Mouse (Mus musculus): ENCODE data around the gene Gpr1. TPM values are rescaled to one million over a fixed set of nuclear protein-coding genes. Genes with fewer than 3 reads are reported as not detected.

The Gpr1 gene
- total and polyA plus RNA-seq, 2 experiments: not detected

DNA sequence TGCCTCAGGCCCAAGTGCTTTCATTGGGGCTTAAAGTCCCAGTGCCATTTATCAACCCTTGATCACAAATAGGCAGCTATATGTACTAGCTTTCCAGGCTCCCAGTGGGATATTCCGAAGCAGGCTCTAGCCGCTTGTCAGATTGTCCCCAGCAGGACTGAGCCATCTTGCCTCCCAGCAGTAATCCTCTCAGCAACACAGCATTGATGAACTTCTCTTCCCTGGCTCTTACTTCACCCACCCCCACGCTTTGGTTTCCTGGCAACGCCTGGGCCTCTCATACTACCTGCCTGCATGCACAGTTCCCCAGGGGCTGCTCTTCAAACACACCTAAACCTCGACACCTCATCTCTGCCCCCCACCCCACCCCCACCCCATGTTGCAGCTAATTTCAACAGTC lies 23.0 kb upstream of the Gpr1 start:
- no peak overlapping the region for H3K27ac ChIP-seq (replicated peaks; ENCODE audit: insufficient read depth, low read depth, low read length)
- 19% methylated on average over 5 of the region's 5 CpGs for WGBS
- H3K27me3 ChIP-seq (ENCODE audit: control insufficient read depth, insufficient read depth, low read length): no peaks in the 10 kb centered on the region
- no peak overlapping the region for H3K9ac ChIP-seq (ENCODE audit: low read depth, low read length)
- no peak overlapping the region for H3K4me3 ChIP-seq (ENCODE audit: insufficient read depth, low read depth, low read length)
- no peaks in the 10 kb centered on the region for H3K79me2 ChIP-seq (ENCODE audit: control insufficient read depth, insufficient read depth, low read length)
- TF ChIP-seq CTCF (IDR thresholded peaks at IDR 0.05; ENCODE audit: low read depth, low read length) (no peak), POLR2A (IDR thresholded peaks at IDR 0.05; ENCODE audit: extremely low read depth, insufficient read depth, low read length) (no peak)
- H3K4me1 ChIP-seq (ENCODE audit: control insufficient read depth, insufficient read depth, low read length): no peaks in the 10 kb centered on the region
- no peak for DNase-seq (ENCODE audit: extremely low read depth, low read depth, low spot score)
- no peaks in the 10 kb centered on the region for H3K36me3 ChIP-seq (ENCODE audit: control insufficient read depth, insufficient read depth, low read length)

DNA sequence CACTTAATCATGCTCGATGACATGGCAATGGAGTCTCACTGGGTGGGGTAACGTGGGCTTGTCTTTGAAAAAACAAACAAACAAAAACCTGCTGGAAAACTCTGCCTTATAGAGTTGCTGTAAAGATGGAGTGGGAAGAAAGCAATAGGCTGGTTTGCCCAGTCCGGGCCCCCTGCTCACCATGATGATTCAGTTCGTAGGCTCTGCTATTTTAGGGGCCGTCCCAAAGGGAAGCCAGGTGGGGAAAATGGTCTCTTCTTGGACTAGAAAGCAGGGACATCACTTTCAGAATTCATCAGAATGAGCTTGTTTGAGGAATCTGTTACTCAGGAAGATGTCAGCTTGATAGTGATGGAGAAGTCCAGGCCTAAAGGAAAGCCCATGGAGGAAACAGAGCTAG lies 12.9 kb upstream of the Gpr1 start:
- no peaks in the 10 kb centered on the region for H3K27me3 ChIP-seq (ENCODE audit: control insufficient read depth, insufficient read depth, low read length)
- no peak overlapping the region for H3K27ac ChIP-seq (replicated peaks; ENCODE audit: insufficient read depth, low read depth, low read length)
- no peak overlapping the region for H3K4me3 ChIP-seq (ENCODE audit: insufficient read depth, low read depth, low read length)
- no peaks in the 10 kb centered on the region for H3K36me3 ChIP-seq (ENCODE audit: control insufficient read depth, insufficient read depth, low read length)
- TF ChIP-seq CTCF (IDR thresholded peaks at IDR 0.05; ENCODE audit: low read depth, low read length): no peak
- TF ChIP-seq POLR2A (IDR thresholded peaks at IDR 0.05; ENCODE audit: extremely low read depth, insufficient read depth, low read length): no peak
- no peak for DNase-seq (ENCODE audit: extremely low read depth, low read depth, low spot score)
- H3K79me2 ChIP-seq (ENCODE audit: control insufficient read depth, insufficient read depth, low read length): no peaks in the 10 kb centered on the region
- 72% methylated on average over 5 of the region's 5 CpGs for WGBS
- no peak overlapping the region for H3K9ac ChIP-seq (ENCODE audit: low read depth, low read length)
- no peaks in the 10 kb centered on the region for H3K4me1 ChIP-seq (ENCODE audit: control insufficient read depth, insufficient read depth, low read length)

DNA sequence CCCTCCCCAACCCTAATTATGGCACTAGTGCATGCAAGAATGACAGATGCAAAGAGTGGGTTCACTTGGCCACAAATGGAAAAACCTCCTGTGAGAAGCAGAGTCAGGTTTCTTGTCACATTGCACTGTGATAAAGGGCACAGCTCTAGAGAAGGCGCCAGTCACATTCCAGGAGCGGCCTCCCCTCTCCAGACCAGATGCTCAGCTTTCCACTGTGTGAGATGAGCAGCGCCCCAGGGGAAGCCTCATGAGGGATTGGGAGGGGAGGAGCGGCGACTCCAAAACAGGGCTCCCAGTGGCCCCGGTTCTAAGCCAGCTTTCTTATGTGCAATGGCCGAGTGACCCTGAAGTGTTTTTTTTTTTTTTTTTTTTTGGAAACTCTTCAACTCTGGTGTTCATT lies 11.5 kb upstream of the Gpr1 start:
- Histone ChIP-seq H3K79me2 (ENCODE audit: control insufficient read depth, insufficient read depth, low read length) (no peaks in the 10 kb centered on the region), H3K4me1 (ENCODE audit: control insufficient read depth, insufficient read depth, low read length) (no peaks in the 10 kb centered on the region), H3K4me3 (ENCODE audit: insufficient read depth, low read depth, low read length) (no peak overlapping the region), H3K27ac (replicated peaks; ENCODE audit: insufficient read depth, low read depth, low read length) (no peak overlapping the region), H3K9ac (ENCODE audit: low read depth, low read length) (no peak overlapping the region), H3K36me3 (ENCODE audit: control insufficient read depth, insufficient read depth, low read length) (no peaks in the 10 kb centered on the region), H3K27me3 (ENCODE audit: control insufficient read depth, insufficient read depth, low read length) (no peaks in the 10 kb centered on the region)
- 25% methylated on average over 7 of the region's 7 CpGs for WGBS
- DNase-seq (ENCODE audit: extremely low read depth, low read depth, low spot score): no peak
- TF ChIP-seq CTCF (IDR thresholded peaks at IDR 0.05; ENCODE audit: low read depth, low read length) (no peak), POLR2A (IDR thresholded peaks at IDR 0.05; ENCODE audit: extremely low read depth, insufficient read depth, low read length) (no peak)

DNA sequence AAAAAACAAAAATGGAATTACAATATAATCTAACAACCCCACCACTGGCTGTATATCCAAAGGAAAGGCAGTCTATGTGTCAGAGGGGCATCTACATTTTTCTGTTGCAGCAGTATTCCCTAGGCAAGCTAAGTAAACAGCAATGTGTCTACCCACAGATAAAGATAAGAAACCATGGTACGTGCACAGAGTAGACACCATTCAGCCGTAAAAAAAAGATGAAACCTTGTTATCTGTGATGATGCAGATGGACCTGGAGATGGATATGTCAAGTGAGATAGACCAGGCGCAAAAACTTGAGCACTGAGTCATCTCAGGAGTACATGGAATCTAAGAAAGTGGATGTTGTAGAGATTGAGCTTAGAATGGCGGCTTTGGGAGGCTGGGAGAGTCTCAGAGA lies 10.7 kb upstream of the Gpr1 start:
- 59% methylated on average over 4 of the region's 4 CpGs for WGBS
- Histone ChIP-seq H3K9ac (ENCODE audit: low read depth, low read length) (no peak overlapping the region), H3K36me3 (ENCODE audit: control insufficient read depth, insufficient read depth, low read length) (no peaks in the 10 kb centered on the region), H3K4me3 (ENCODE audit: insufficient read depth, low read depth, low read length) (no peak overlapping the region), H3K79me2 (ENCODE audit: control insufficient read depth, insufficient read depth, low read length) (no peaks in the 10 kb centered on the region), H3K27me3 (ENCODE audit: control insufficient read depth, insufficient read depth, low read length) (no peaks in the 10 kb centered on the region), H3K4me1 (ENCODE audit: control insufficient read depth, insufficient read depth, low read length) (no peaks in the 10 kb centered on the region), H3K27ac (replicated peaks; ENCODE audit: insufficient read depth, low read depth, low read length) (no peak overlapping the region)
- no peak for TF ChIP-seq CTCF (IDR thresholded peaks at IDR 0.05; ENCODE audit: low read depth, low read length)
- no peak for DNase-seq (ENCODE audit: extremely low read depth, low read depth, low spot score)

DNA sequence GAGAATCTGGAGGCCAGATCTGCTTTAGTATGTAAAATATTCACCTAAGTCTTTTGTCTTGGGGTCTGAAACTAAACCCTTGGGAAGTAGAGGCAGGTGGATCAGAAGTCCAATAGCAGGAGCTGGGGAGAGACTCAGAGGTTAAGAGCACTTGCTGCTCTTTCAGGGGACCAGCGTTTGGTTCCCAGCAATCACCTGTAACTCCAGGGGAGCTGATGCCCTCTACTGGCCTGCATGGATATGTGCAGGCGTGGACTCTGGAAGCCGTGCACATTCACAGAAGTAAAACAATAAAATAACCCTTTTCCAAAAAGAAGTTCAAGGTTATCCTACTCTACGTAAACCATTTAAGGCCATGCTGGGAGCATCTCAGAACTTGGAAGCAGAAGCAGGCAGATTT lies 4.9 kb upstream of the Gpr1 start:
- Histone ChIP-seq H3K9ac (ENCODE audit: low read depth, low read length) (no peak overlapping the region), H3K4me1 (ENCODE audit: control insufficient read depth, insufficient read depth, low read length) (no peaks in the 10 kb centered on the region), H3K27me3 (ENCODE audit: control insufficient read depth, insufficient read depth, low read length) (no peaks in the 10 kb centered on the region), H3K79me2 (ENCODE audit: control insufficient read depth, insufficient read depth, low read length) (no peaks in the 10 kb centered on the region), H3K36me3 (ENCODE audit: control insufficient read depth, insufficient read depth, low read length) (no peaks in the 10 kb centered on the region), H3K4me3 (ENCODE audit: insufficient read depth, low read depth, low read length) (no peak overlapping the region), H3K27ac (replicated peaks; ENCODE audit: insufficient read depth, low read depth, low read length) (no peak overlapping the region)
- no peak for TF ChIP-seq CTCF (IDR thresholded peaks at IDR 0.05; ENCODE audit: low read depth, low read length)
- no peak for TF ChIP-seq POLR2A (IDR thresholded peaks at IDR 0.05; ENCODE audit: extremely low read depth, insufficient read depth, low read length)
- 91% methylated on average over 4 of the region's 4 CpGs for WGBS
- DNase-seq (ENCODE audit: extremely low read depth, low read depth, low spot score): no peak

DNA sequence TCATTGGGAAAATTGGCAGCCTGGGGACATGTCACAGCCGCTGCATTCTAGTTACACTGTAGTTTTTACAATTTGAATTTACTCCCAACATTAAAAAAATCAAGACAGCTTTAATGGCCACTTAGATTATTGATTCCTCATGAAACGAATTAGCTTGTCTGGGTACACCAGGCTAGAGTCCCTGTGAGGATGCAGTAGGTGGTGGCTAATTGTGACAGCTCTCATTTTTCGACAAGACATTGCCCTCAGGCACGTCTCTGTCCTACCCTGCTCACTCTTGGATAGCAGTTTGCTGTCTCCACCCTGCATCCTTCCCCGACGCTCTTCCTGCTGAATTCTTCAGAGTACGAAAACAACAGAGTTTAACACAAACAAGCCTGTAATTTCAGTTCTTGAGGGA lies 288 bp upstream of the Gpr1 start:
- no peak overlapping the region for H3K4me3 ChIP-seq (ENCODE audit: insufficient read depth, low read depth, low read length)
- no peaks in the 10 kb centered on the region for H3K36me3 ChIP-seq (ENCODE audit: control insufficient read depth, insufficient read depth, low read length)
- no peak overlapping the region for H3K9ac ChIP-seq (ENCODE audit: low read depth, low read length)
- no peaks in the 10 kb centered on the region for H3K79me2 ChIP-seq (ENCODE audit: control insufficient read depth, insufficient read depth, low read length)
- no peak overlapping the region for H3K27ac ChIP-seq (replicated peaks; ENCODE audit: insufficient read depth, low read depth, low read length)
- TF ChIP-seq CTCF (IDR thresholded peaks at IDR 0.05; ENCODE audit: low read depth, low read length) (no peak), POLR2A (IDR thresholded peaks at IDR 0.05; ENCODE audit: extremely low read depth, insufficient read depth, low read length) (no peak)
- no peaks in the 10 kb centered on the region for H3K4me1 ChIP-seq (ENCODE audit: control insufficient read depth, insufficient read depth, low read length)
- DNase-seq (ENCODE audit: extremely low read depth, low read depth, low spot score): no peak
- WGBS: 52% methylated on average over 7 of the region's 7 CpGs
- H3K27me3 ChIP-seq (ENCODE audit: control insufficient read depth, insufficient read depth, low read length): peaks cover 2% of the 10 kb centered on the region; the same call in 1 of the 2 replicates
